Mouse (Mus musculus) left cerebral cortex, adult 8-10 months (tissue): ENCODE measurements around the gene A030005K14Rik. TPM values are rescaled to one million over a fixed set of nuclear protein-coding genes. Genes with fewer than 3 reads are reported as not detected.

Experiments
- DNase-seq, 2 experiments: peaks; one replicate each; pipeline ENCODE4 v3.0.0; 2022; ENCODE audit warnings: low spot score in 2 of 2
- total RNA-seq, 4 experiments: library from RNA; stranded (reverse); gene quantifications; 2 replicates each; pipeline ENCODE4 v1.2.4; 2022

The A030005K14Rik gene
- total RNA-seq, 4 experiments from 2014 or later, result not detected

- DNase-seq, result no peak
Measured at GRCm38 (mm10) chr1:83036892-83037667, 22.1 kb downstream of the A030005K14Rik start.

GRCm38 (mm10) chr1:83034509-83034908, 24.7 kb downstream of the A030005K14Rik start:
- no peak for DNase-seq

- no peak for DNase-seq
Measured at GRCm38 (mm10) chr1:83032508-83032907, 26.7 kb downstream of the A030005K14Rik start.

- no peak for DNase-seq
Measured at GRCm38 (mm10) chr1:83031950-83032349, 27.2 kb downstream of the A030005K14Rik start.

- no peak for DNase-seq
Measured at GRCm38 (mm10) chr1:83016556-83016955, 42.6 kb downstream of the A030005K14Rik start.

- no peak for DNase-seq
Measured at GRCm38 (mm10) chr1:83015329-83015879, 43.8 kb downstream of the A030005K14Rik start.

GRCm38 (mm10) chr1:83014477-83014876, 44.7 kb downstream of the A030005K14Rik start:
- no peak for DNase-seq

Other genes with a start within 250 kb of the A030005K14Rik start
- 10 to 100 TPM; 59.0 to 69.1 (median 62.1) TPM for gene Agfg1, start 219.9 kb downstream of the A030005K14Rik start, total RNA-seq
- gene A030005L19Rik, start 146.1 kb downstream of the A030005K14Rik start, total RNA-seq, result under 1 TPM in 3 of 4 experiments, not detected in 1; 0.73 to 0.96 (median 0.84) TPM
- gene A030014E15Rik, start 134.5 kb downstream of the A030005K14Rik start, total RNA-seq, result not detected
- not detected for gene Gm6217, start 128.0 kb downstream of the A030005K14Rik start, total RNA-seq
- gene A030003K21Rik, start 116.0 kb downstream of the A030005K14Rik start, total RNA-seq, result not detected
- not detected for gene Gm7544, start 103.4 kb downstream of the A030005K14Rik start, total RNA-seq
- gene Gm47955, start 99.1 kb downstream of the A030005K14Rik start, total RNA-seq, result not detected
- gene Gm47959, start 58.8 kb downstream of the A030005K14Rik start, total RNA-seq, result not detected
- 1 to 10 TPM; 1.8 to 2.8 (median 2.1) TPM for gene Slc19a3, start 20.9 kb downstream of the A030005K14Rik start, total RNA-seq
- gene Krtap28-10, start 16.9 kb downstream of the A030005K14Rik start, total RNA-seq, result not detected
- gene Gm47969, start 14.4 kb downstream of the A030005K14Rik start, total RNA-seq, result not detected
- gene Krtap28-13, start 1.6 kb upstream of the A030005K14Rik start, total RNA-seq, result not detected
- gene Ccl20, start 57.4 kb upstream of the A030005K14Rik start, total RNA-seq, result not detected
- gene Daw1, start 100.4 kb upstream of the A030005K14Rik start, total RNA-seq, result under 1 TPM in 2 of 4 experiments, not detected in 2; 0.27 to 0.77 TPM